Mouse (Mus musculus) spleen, postnatal 10 days (tissue): Measurements from ENCODE around the gene Prtn3.

Experiments
- DNase-seq, 2 experiments: peaks; one replicate each; pipeline ENCODE4 v3.0.0; 2021 to 2022; ENCODE audit warnings: low spot score in 2 of 2

The Prtn3 gene

GRCm38 (mm10) chr10:79909092-79909922, 35.0 kb downstream of the Prtn3 start:
- DNase-seq: no peak

DNA sequence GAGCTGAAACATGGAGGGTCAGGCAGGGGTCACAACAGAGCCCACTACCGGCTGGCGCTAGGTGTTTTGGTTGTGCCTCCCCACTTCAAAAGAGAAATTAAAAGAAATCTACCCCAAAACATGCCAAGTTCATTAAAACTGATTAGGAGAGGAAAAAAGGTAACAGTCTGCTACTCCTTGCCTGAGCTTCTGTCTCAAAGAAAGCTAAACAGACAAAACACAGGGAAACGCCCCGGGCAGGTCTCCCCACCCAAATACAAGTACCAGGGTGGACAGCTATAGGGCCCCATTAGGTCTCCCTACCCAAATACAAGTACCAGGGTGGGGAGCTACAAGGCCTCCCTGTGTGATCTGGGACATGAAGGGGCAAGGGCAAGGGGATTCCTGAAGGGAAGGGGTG, 36.3 kb downstream of the Prtn3 start, which contains the start of gene Gm26602:
Gene Gm26602, plus strand, starts transcription at position 301 of the 400 bp plus-strand sequence.
- DNase-seq: no peak

- DNase-seq: no peak
Measured at GRCm38 (mm10) chr10:79912412-79912811, 38.1 kb downstream of the Prtn3 start.

DNA sequence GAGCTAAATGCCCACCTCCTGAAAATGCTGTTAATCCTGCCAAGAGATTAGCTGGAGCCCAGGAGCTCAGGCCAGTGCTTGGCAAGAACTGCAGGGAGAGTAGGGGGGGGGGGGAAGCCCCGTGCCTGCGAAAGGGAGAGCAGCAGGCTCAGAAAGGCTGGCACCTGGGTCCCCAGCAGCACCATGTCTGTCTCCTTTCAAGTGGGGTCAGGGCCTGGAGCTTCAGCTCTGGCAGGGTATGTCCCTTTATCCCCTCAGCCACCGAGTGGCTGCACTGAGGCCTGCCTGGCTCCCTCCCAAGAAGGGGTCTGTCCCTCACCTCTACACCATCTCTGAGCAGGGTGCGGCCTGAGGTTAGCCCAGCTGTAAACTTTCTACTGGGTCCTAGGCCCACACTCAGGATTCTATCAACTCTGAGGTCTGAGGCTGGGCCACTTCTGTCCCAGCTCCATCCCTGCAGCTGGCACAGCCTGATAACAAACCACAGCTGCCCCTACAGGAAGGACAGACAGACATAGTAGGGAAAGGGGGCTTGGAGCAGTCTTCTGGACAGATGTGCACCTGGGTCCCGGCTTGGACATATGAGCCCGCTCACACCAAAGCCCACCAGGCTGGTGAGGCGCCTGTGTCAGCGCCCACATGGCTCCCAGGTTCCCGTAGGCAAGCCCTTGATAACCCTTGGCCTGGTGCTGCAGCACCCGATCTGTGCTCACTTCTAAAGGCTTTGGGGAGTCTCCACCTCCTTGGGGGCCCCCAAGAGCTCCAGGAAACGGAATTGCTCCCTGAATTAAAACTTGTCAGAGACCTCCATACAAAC, 40.1 kb downstream of the Prtn3 start:
- DNase-seq: peak; percentile 49 to 56

DNA sequence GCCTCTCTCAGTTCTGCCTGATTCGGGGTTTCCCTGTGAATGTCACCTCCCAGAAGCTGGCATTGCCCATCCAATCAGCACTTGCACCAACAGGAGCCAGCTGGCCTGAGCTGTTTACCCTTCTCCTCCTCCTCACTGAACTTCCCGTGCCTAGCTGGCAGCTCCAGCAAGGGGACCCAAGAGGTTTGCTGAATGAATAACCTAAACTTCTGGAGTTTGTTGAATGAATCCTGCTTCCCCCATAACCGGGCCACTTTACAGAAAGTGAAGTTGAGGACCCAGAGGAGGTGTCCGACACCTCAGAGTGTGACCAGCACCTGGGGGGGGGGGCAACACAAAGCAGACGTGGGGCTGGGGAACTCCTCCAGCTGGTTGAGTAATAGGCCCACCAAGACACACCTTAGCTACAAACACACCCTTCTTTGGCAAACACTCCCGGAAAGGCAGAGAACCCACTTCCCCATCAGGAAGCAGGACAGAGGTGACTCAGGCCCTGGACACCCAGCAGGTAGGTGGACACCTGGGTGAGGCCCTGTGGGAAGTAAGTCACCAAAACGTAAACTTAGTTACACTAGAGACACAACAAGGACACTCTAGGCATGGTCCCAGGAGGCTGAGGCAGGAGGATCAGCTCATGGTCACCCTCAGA, 40.8 kb downstream of the Prtn3 start:
- peak; percentile 29 to 43 for DNase-seq

DNA sequence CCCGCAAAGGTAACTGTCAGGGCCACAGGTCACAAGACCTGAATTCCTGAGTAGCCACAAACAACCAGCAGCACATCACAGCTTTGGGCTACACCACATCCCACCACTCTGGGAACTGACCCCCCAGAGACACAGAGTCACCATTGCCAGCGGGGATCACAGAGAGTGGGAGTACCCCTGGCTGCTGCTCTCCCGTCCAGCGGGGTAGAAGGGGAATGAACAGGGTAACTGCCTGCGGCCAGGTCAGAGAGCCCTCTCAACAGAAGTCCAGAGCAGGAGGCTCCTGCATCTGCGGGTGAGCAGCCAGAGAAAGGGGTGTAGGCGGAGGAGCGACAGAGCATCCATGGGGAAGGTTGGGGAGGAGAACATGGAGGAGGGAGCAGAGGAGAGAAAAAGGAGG, 41.8 kb downstream of the Prtn3 start:
- peak; percentile 43 to 47 for DNase-seq

DNA sequence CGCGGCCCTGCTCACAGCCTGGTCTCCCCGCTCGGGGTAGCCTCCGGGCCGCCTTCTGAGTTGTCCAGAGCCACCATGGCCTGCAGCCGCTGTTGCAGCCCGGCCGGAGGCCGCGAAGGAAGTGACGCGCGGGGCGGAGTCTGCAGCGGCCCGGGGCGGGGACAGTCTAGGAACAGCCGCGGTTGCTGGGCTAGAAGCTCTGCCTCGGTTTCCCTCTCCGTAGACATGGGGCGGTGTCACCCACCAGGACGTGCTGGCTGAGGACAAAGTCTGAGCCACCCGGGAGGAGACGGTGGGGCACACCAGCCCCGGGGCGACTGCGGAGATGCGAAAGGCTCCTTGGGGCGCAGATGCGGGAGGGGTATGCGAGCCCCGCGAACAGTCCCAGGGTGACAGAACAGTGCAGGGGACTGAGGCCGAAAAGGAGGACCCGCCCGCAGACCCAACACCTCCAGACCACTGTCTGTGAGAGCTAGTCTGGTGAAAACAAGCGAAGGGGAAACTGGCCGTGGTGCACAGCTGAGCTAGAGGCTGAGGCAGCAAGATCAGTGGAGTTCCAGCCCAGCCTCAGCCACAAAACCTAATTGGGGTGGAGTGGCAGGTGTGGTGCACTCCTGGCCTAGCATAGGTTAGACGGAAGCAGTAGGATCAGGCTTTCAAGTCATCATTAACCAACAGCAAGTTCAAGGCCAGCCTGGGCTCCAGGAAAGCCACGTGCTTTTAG, 42.7 kb downstream of the Prtn3 start, which contains the start of gene Kiss1r:
Gene Kiss1r, plus strand, starts transcription at position 164 of the 724 bp plus-strand sequence.
- DNase-seq: peak; percentile 87 to 93

DNA sequence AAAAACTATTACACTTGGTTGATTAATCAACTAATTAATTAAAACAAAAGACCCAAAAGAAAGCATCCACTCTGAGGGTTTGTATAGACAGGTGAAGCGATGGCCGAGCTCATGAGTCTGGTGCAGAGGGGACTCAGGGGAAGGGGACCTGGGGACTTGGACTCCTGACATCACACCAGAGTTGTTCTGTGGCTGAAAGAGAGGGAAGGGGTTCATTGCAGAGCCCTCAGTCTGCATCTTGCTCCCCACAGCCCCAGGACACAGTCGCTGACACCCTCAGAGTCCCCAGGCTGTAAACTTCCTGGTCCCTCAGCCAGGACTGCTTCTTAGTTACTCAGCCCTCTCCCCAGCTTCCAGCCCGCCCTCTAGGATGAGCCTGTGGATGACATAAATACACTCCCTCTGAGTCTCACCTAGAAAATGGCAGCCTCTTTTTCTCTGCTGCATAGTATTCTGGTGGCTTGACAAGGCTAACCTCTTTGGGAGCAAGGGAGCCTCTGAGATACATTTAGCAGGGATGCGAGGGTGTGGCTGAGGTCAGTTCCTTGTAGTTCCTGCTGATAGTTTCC, 43.3 kb downstream of the Prtn3 start:
- DNase-seq: no peak

- no peak for DNase-seq
Measured at GRCm38 (mm10) chr10:79918231-79919078, 44.2 kb downstream of the Prtn3 start.

DNA sequence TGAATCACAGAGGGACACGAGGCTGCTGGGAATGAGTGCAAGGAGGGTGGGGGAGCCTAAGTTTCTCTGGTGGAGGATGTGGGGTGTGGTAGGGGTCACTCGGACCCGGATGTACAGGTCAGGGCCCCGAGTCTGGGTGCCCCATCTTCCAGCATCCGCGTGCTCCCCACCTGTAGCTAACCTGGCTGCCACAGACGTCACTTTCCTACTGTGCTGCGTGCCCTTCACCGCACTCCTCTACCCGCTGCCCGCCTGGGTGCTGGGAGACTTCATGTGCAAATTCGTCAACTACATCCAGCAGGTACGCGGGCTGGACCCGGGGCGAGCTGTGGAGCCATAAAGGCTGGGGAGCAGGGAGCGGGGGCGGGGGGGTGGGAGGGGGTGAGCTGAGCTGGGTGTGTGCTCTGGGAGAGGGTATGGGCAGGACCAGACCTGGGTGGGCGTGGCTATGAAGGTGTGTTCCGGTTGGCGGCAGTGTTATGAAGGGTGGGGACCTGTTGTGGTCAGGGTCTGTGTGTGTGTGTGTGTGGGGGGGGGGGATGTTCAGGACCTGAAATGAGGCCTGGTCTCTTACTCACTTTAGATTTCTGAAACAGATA, 45.1 kb downstream of the Prtn3 start:
- peak in 1 of 2 experiments; percentile 46 for DNase-seq

- no peak for DNase-seq
Measured at GRCm38 (mm10) chr10:79920056-79920890, 46.0 kb downstream of the Prtn3 start.

- DNase-seq: no peak
Measured at GRCm38 (mm10) chr10:79920958-79921535, 46.8 kb downstream of the Prtn3 start, which contains the start of gene R3hdm4. Gene R3hdm4 (minus strand): TSS chr10:79921208.

DNA sequence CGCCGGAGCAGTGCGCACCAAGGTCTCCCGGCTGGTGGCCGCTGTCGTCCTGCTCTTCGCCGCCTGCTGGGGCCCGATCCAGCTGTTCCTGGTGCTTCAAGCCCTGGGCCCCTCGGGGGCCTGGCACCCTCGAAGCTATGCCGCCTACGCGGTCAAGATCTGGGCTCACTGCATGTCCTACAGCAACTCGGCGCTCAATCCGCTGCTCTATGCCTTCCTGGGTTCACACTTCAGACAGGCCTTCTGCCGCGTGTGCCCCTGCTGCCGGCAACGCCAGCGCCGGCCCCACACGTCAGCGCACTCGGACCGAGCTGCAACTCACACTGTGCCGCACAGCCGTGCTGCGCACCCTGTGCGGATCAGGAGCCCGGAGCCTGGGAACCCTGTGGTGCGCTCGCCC, 47.3 kb downstream of the Prtn3 start:
- DNase-seq: no peak

GRCm38 (mm10) chr10:79924998-79925784, 50.9 kb downstream of the Prtn3 start:
- peak; percentile 95 to 97 for DNase-seq

- DNase-seq: peak; percentile 51 to 64
Measured at GRCm38 (mm10) chr10:79925785-79926490, 51.7 kb downstream of the Prtn3 start.

DNA sequence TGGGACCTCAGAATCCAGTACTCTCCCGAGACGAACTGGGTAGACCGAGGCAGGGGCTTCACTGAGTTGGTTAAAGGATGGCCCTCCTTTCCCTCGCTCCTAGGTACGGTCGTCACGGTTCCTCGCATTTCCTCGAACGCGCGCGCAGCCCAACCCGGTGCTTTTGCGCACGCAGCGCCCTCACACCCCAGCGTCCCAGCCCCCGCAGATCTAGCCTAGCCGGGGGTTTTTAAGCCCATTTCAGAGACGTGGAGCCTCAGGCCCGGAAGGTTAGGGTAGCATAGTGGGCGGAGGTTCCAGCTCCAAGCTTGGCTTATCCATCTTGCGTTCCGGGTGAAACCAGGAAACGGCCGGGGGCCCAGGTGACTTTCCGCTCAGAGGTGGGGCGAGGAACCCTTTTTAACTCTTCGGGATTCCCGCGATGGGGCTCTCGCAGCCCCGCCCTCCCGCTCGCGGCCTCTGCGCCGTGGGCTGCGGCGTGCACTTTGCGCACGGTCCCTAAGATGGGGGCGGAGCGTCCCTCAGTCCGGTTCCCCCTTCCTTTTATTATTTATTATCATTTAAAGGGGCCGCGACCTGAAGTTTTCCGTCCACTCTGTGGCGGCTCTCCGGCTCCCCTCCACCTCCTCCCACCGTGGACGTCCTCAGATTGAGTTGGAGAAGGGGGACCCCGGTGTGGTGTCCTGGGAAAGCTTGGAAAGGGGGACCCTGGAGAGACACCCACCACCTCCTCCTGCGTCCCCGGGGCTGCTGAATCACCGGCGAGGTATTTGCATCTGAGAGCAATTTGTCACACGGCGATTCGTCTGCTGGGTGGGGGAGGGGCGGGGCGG, 52.4 kb downstream of the Prtn3 start, which contains the start of gene Arid3a:
Gene Arid3a, plus strand, starts transcription at position 553 of the 833 bp plus-strand sequence.
- peak; percentile 87 to 90 for DNase-seq
